Mouse (Mus musculus) layer of hippocampus, adult 11-12 months (tissue): Measurements from ENCODE around the gene Vmn1r142.
"Not testable (repeated sequence)": the region's sequence is repeated elsewhere in the genome, so short reads cannot be mapped to it uniquely, and the experiment has no call there.

Experiments used
- DNase-seq: peaks from one replicate; pipeline ENCODE4 v3.0.0; 2022; ENCODE audit warnings: low spot score

Vmn1r142 gene

DNA sequence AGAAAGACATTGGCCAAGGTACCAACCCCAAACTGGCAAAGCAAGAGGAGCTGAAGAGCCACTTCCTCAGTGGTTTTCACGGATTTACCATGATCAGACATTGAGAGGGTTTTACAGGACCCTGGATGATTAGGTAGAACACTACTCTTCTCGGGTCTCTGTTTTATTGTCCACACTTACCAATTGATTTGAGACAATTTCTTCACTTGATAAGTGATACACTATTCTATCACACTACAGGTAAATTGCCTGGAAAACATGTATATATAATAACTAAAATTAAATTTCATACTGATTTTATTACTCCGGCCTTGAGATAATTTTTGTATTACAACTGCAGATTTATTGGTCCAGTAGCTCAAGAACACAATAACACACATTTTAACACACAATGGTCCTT, at the start of gene Vmn1r142:
Gene Vmn1r142 (minus strand): TSS at position 101 of the 400 bp plus-strand sequence.
- DNase-seq: not testable (repeated sequence)

DNA sequence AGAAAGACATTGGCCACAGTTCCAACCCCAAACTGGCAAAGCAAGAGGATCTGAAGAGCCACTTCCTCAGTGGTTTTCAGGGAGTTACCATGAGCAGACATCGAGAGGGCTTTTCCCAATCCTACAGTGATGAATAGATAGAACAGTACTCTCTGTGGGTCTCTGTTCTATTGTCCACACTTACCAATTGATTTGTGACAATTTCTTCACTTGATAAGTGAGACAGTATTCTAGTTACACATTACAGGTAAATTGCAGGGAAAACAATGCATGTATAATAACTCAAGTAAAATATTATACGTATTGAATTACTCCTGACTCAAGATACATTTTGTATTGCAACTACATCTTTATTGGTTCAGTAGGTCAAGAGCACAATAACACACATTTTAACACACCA, 37.3 kb upstream of the Vmn1r142 start, which contains the start of gene Gm8653:
Gene Gm8653 (minus strand): TSS at position 101 of the 400 bp plus-strand sequence.
- not testable (repeated sequence) for DNase-seq

DNA sequence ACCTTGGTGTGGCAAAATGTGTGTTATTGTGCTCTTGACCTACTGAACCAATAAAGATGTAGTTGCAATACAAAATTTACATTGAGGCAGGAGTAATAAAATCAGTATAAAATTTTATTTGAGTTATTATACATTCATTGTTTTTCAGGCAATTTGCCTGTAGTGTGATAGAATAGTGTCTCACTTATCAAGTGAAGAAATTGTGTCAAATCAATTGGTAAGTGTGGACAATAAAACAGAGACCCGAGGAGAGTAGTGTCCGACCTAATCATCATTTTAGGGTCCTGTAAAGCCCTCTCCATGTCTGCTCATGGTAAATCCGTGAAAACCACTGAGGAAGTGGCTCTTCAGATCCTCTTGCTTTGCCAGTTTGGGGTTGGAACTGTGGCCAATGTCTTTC, 25.2 kb upstream of the Vmn1r142 start, which contains the start of gene Vmn1r143:
Gene Vmn1r143 (plus strand): TSS at position 301 of the 400 bp plus-strand sequence.
- not testable (repeated sequence) for DNase-seq

- DNase-seq: not testable (repeated sequence)
Observed at GRCm38 (mm10) chr7:22134641-22135040, 29.2 kb downstream of the Vmn1r142 start, which contains the start of gene Gm10666. Gm10666 (minus strand) TSS chr7:22134741.

- not testable (repeated sequence) for DNase-seq
Observed at GRCm38 (mm10) chr7:22118145-22118544, 45.7 kb downstream of the Vmn1r142 start, which contains the start of gene Gm16451. Gm16451 (minus strand) TSS chr7:22118245.
